Comparison of ENCODE assay signal across 8 mouse cellular contexts in the genomic region with DNA sequence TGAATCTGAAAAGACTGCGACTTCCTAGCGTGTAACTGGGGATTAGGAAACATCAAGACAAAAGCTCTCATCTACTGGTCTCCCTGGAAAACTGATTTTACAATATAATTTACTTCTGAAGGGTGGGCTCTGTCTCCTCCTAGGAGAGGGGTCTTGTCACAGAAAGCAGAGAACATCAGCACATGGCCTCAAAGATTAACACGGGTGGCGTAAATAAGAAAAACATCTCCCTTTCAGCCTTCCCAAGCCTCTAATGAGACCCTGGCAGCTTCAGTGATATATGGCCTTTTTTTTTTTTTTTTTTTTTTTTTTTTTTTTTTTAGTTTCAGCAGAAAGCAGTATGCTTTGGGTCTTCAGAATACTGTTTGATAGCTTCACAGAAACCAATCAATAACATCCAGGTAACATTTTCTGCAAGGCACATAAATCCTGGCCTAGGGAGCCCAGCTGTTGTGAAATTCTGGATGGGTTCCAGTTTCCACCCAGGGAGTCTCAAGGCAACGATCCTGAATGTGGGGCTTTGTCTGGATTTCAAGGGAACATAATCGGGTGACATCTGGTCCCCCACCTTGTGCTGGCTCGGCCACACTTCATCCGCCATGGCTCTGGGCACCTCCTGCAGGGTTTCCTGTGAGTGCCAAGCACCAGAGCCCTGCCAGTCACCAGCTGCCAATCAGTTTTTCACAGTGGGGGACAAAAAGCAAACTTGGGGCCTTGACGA.
DNase-seq lines count a peak whose midpoint lies in the region; ATAC-seq and TF ChIP-seq lines count a peak whose summit lies in the region.

No protein-coding gene starts in this region.

- no peak overlapping the region for H3K4me3 ChIP-seq in lung, postnatal 0 days (ENCODE audit: low read depth, low read length)
- no peak overlapping the region for H3K4me3 ChIP-seq in forebrain, postnatal 0 days (ENCODE audit: low read depth, low read length)
- no peak overlapping the region for H3K4me3 ChIP-seq in neural tube, embryonic 14.5 days (ENCODE audit: low read depth, low read length)

- no peak for TF ChIP-seq CTCF in lung, postnatal 0 days (IDR thresholded peaks at IDR 0.05)
- TF ChIP-seq CTCF in forebrain, postnatal 0 days (IDR thresholded peaks at IDR 0.05; ENCODE audit: low read depth): no peak

- no peak for TF ChIP-seq EP300 in lung, postnatal 0 days (IDR thresholded peaks at IDR 0.05)

- no peak overlapping the region for H3K4me2 ChIP-seq in lung, postnatal 0 days (replicated peaks; ENCODE audit: low read depth, low read length)
- H3K4me2 ChIP-seq in forebrain, postnatal 0 days (ENCODE audit: low read depth): no peak overlapping the region
- no peak overlapping the region; the same call in 1 of the 2 replicates for H3K4me2 ChIP-seq in neural tube, embryonic 14.5 days (ENCODE audit: low read depth, low read length)

- no peaks in the 10 kb centered on the region for H3K27me3 ChIP-seq in lung, postnatal 0 days (replicated peaks; ENCODE audit: insufficient read depth, low read length)
- no peaks in the 10 kb centered on the region for H3K27me3 ChIP-seq in forebrain, postnatal 0 days (ENCODE audit: insufficient read depth, low read length)
- no peaks in the 10 kb centered on the region for H3K27me3 ChIP-seq in neural tube, embryonic 14.5 days (ENCODE audit: control insufficient read depth, insufficient read depth, low read length)

- no peak for ATAC-seq in lung, postnatal 0 days
- ATAC-seq in forebrain, postnatal 0 days: peak; percentile 89
- peak; percentile 91 for ATAC-seq in neural tube, embryonic 14.5 days (ENCODE audit: low read depth)
- ATAC-seq in erythroblast, adult 5-6 weeks (replicated peaks; ENCODE audit: low FRiP score, poor library complexity, severe bottlenecking): no peak

- H3K27ac ChIP-seq in lung, postnatal 0 days (ENCODE audit: low read length): no peak overlapping the region
- no peak overlapping the region; the same call in 1 of the 2 replicates for H3K27ac ChIP-seq in forebrain, postnatal 0 days (ENCODE audit: low read depth, low read length)
- peak overlapping the region; percentile 67 for H3K27ac ChIP-seq in neural tube, embryonic 14.5 days (ENCODE audit: low read depth, low read length)

- no peaks in the 10 kb centered on the region for H3K36me3 ChIP-seq in lung, postnatal 0 days (ENCODE audit: insufficient read depth, low read length)
- H3K36me3 ChIP-seq in forebrain, postnatal 0 days (ENCODE audit: insufficient read depth): no peaks in the 10 kb centered on the region
- no peaks in the 10 kb centered on the region for H3K36me3 ChIP-seq in neural tube, embryonic 14.5 days (ENCODE audit: control insufficient read depth, insufficient read depth, low read length)

- no peaks in the 10 kb centered on the region for H3K9me3 ChIP-seq in lung, postnatal 0 days (ENCODE audit: low read length)
- no peaks in the 10 kb centered on the region for H3K9me3 ChIP-seq in forebrain, postnatal 0 days (ENCODE audit: low read length)
- no peaks in the 10 kb centered on the region for H3K9me3 ChIP-seq in neural tube, embryonic 14.5 days (ENCODE audit: control insufficient read depth, low read length)

- no peak overlapping the region for H3K9ac ChIP-seq in lung, postnatal 0 days (replicated peaks; ENCODE audit: low read depth)
- H3K9ac ChIP-seq in forebrain, postnatal 0 days: no peak overlapping the region
- no peak overlapping the region for H3K9ac ChIP-seq in neural tube, embryonic 14.5 days (replicated peaks; ENCODE audit: low read depth, low read length)

- no peaks in the 10 kb centered on the region for H3K4me1 ChIP-seq in lung, postnatal 0 days (ENCODE audit: insufficient read depth, low read depth, low read length)
- 0 out of 2 replicates have a peak, but pooled peaks cover 6% of the 10 kb centered on the region for H3K4me1 ChIP-seq in forebrain, postnatal 0 days (ENCODE audit: insufficient read depth)
- peaks cover 7% of the 10 kb centered on the region; the same call in 1 of the 2 replicates for H3K4me1 ChIP-seq in neural tube, embryonic 14.5 days (ENCODE audit: control insufficient read depth, insufficient read depth, low read length)

- DNase-seq in lung, postnatal 0 days (ENCODE audit: low spot score): peak; percentile 10
- no peak for DNase-seq in lung, postnatal 10 days
- peak; percentile 95 for DNase-seq in cerebellum, adult 9-11 months
- peak; percentile 64 for DNase-seq in forebrain, postnatal 0 days
- DNase-seq in kidney, postnatal 25 days: peak; percentile 4 to 38
- DNase-seq in thymus, postnatal 10 days (ENCODE audit: low spot score in 2 of 2): no peak

- 52% methylated on average over 9 of the region's 9 CpGs for WGBS in lung, postnatal 0 days
- 10% methylated on average over 9 of the region's 9 CpGs for WGBS in forebrain, postnatal 0 days
- WGBS in neural tube, embryonic 14.5 days: 6% methylated on average over 9 of the region's 9 CpGs

Comparison
In these comparisons a context has a peak if more than half of its experiments do, and no peak if none do; other contexts are left out.
1. DNase-seq: peak in lung, postnatal 0 days (single experiment), cerebellum, adult 9-11 months (single experiment), forebrain, postnatal 0 days (single experiment) and kidney, postnatal 25 days (2 of 2); none in lung, postnatal 10 days (single experiment) and thymus, postnatal 10 days (0 of 2).
2. ATAC-seq: peak in forebrain, postnatal 0 days (single experiment) and neural tube, embryonic 14.5 days (single experiment); none in lung, postnatal 0 days (single experiment) and erythroblast, adult 5-6 weeks (single experiment).